Mouse (Mus musculus) frontal cortex, postnatal 25 days (tissue): Measurements from ENCODE around the gene Scd2.
"Not testable (repeated sequence)": the region's sequence is repeated elsewhere in the genome, so short reads cannot be mapped to it uniquely, and the experiment has no call there.

ENCODE experiments used
- DNase-seq, 2 experiments: peaks; one replicate each; pipeline ENCODE4 v3.0.0; 2022; ENCODE audit warnings: low spot score in 2 of 2

Scd2 gene

DNA sequence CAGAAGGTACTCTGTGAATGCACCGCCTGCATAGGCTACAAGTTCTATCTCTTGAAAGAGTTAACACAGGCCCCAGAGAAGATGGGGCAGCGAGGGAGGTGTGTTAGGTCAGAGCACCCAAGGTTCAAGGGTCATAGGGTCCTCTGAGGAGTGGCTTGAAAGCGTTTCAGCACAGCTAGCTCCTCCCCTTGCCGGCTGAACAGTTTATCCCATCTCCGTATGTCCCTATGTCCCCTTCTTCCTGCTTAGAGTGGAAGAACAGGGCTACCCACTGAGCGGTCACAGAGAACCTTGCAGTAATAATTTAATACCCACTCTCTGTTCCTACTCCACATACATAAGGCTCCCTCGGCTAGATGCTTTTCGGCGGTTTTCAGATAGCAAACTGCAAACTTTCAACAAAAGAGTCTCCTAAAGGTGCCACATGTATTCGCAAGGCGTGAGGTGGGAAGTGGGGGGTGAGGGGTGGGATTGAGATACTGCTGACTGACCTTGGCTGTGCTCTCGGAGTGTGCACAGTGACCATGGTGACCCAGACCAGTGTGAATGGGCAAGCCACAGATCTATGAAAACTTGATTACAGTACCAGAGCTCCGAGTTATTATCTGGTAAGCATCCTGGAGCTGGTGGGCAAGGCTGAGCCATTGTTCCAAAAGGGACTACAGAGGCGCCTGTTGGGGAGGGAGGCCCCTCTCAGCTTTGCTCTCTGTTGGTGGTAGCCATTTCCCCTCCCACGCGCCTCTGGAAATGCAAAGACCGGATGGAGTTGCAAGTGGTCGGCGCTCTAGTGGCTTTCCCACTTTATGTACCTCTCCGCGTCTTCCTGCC, at the start of gene Scd2:
Gene Scd2, plus strand, starts transcription at position 734 of the 828 bp plus-strand sequence.
- DNase-seq, result no peak

DNA sequence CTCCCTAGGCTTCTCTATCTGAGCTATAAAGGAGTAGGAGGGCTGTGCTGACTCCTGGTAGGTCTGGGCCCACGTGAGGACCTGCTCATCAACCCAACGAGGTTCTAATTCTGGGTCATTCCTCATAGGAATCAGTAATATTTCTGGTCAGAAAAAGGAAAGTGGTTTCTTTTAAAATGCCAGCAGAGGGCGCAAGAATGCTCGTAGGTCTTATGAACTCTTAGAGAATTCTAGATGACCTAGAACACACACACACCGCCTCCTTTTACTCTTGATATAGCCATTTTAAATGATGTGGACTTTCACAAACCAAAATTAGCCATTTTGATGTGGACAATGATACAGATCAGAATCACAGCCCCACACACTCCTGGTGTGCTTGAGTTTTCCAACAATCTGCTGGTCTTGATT, 47.7 kb upstream of the Scd2 start:
- DNase-seq, result no peak

DNA sequence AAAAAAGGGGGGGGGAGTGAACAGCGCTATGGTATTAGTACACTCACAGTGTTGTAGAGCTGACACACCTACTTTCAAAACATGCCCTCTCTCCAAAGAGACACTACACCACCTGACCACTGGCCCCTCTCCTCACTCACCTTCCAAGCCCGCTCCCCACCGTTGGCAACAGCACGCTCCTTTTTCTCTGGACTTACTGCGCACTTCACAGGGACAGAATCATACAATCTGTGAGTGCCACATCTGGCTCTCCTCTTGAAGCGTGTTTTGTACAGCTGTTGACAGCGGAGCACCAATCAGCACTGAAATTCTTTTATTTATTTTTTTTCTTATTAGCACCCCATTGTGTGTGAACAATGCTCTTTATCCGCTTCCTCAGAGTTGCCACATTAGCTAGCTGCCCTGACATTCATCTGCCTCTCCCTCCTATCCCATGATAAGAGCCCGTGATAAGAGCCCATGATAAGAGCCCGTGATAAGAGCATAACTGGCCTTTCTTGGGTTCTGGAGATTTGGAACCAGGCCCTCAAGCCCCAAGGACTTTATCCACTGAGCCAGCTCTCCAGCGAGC, 47.0 kb upstream of the Scd2 start:
- DNase-seq, result no peak

GRCm38 (mm10) chr19:44247281-44248080, 46.0 kb upstream of the Scd2 start:
- no peak for DNase-seq

DNA sequence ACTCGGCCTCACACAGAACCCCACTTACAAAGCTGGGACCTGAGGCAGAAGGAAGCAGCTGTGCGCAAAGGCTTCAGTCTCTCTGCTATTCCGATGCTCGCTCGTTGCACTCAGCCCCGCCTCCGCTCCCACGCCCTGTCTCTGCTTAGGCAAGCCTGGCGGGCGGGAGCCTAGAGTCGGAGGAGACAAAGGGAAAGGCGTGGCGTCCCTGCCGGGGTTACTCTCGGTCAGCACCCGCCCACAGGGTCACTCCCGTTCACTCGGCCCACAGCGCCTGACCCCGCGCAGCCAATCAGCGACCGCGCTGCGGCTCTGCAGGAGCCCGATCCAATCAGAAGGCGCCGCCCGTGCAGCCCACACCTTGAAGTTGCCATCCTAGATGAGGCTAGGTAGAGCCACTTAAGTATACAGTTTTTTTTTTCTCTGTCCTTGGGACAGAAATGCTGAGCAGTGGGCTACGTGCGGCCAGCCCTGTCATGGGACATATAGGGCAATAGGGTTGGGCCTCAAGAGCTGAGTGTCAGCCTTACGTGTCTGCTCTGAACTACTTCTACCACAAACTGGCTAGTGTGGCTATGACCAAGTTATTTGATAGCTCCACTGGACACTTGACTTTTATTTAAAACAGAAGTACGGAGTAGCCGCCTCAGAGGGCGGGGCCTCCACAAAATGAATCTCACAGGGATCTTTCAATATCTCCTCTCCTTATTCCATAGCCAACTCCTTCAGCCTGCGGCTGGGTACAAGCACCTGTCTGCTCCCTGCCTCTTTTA, 45.2 kb upstream of the Scd2 start:
- peak; percentile 76 to 84 for DNase-seq

DNA sequence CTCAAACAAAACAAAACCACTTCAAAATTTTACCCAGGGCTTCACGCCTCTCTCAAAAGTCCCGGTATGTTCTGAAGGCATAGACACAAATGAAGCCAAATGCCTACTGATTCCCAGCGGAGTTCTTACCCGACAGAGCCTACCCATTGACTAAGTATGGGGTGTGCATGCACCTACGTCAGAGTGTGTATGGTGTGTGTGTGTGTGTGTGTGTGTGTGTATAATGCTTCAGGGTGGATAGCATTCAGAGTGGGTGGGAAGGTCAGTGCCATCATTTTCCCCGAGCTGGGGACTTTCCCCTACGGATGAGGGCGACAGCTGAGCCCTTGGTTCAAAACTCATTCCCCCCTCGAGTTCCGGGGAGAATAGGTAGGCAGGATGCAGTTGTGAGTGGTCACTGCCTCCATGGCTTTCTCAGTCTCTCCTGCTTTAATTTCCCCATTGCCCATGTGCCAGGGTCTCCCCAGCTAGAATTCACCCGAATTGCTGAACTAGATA, 44.6 kb upstream of the Scd2 start:
- no peak for DNase-seq

GRCm38 (mm10) chr19:44251138-44251537, 42.3 kb upstream of the Scd2 start:
- not testable (repeated sequence) for DNase-seq

- DNase-seq, result no peak
Measured at GRCm38 (mm10) chr19:44251936-44252558, 41.4 kb upstream of the Scd2 start.

GRCm38 (mm10) chr19:44254106-44254505, 39.4 kb upstream of the Scd2 start:
- DNase-seq, result not testable (repeated sequence)

- no peak for DNase-seq
Measured at GRCm38 (mm10) chr19:44257377-44257966, 36.0 kb upstream of the Scd2 start.

DNA sequence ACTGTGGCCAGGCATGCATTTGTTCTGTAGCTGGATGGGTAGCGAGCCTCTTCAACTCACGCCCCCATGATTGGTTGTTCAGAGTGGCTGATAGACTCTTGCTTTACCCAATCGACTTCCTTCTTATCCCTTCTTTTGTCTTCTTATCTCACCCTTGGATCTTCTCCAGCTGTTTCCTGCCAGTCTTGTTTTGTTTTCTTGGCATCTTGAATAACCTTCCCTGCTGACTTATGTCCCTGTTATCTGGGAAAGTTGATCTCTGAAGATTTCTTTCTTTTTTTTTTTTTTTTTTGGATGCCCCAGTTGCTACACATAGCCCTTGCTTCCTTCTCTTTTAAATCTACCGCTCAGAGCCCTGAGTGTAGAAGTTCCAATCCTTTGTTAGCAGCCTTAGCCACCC, 34.0 kb upstream of the Scd2 start:
- DNase-seq, result no peak

GRCm38 (mm10) chr19:44260487-44260886, 33.0 kb upstream of the Scd2 start:
- no peak for DNase-seq

GRCm38 (mm10) chr19:44261774-44262173, 31.7 kb upstream of the Scd2 start:
- DNase-seq, result no peak

- no peak for DNase-seq
Measured at GRCm38 (mm10) chr19:44263581-44263980, 29.9 kb upstream of the Scd2 start.

DNA sequence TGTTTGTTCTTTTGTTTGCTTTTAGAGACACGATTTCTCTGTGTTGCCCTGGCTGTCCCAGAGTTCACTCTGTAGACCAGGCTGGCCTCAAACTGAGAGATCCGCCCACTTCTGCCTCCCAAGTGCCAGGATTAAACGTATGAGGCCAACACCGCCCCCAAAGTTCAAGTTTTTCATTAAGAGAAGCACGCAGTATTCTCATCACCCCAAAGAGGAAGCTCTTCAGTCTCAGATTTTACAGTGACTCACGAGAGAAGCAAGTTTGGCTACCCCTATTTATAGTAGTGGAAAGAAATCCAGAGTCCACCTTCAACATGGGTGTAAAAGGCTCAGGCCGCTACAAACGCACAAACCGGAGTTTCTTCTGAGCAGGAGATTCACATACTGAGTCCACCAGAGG, 29.2 kb upstream of the Scd2 start:
- no peak for DNase-seq

DNA sequence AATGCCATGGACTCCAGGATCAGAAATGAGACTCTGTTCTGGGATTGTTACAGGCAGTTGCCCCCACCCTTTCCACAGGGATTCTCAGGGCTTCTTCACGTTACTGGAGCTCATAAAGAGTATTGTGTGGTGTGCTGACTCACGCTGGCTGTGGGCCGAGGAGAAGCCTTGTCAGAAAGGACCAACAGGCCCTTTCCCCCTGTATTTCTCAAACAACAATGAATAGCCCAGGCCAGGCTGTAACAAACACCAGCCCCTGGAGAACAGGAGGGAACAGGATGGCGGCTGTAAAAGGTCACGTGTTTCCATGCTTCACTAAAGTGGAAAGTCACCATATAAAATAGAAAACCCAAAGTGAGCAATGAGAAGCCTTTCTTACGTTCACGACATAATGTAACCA, 28.2 kb upstream of the Scd2 start:
- no peak for DNase-seq

- DNase-seq, result no peak
Measured at GRCm38 (mm10) chr19:44265911-44266337, 27.6 kb upstream of the Scd2 start.

- DNase-seq, result no peak
Measured at GRCm38 (mm10) chr19:44266458-44266823, 27.0 kb upstream of the Scd2 start.

- peak; percentile 67 to 79 for DNase-seq
Measured at GRCm38 (mm10) chr19:44266824-44267498, 26.5 kb upstream of the Scd2 start.

- no peak for DNase-seq
Measured at GRCm38 (mm10) chr19:44267499-44268002, 25.9 kb upstream of the Scd2 start.
